Mouse (Mus musculus) liver, adult 2 months (tissue): ENCODE results near the gene Abtb1. TPM values are rescaled to one million over a fixed set of nuclear protein-coding genes. Genes with fewer than 3 reads are reported as not detected.

Experiments used
- DNase-seq: peaks from one replicate; pipeline ENCODE4 v3.0.0-alpha.2; 2011; ENCODE audit warnings: low read depth, low spot score; ENCODE audit errors: extremely low read depth
- H3K27ac ChIP-seq: fragments of 200-500 bp; replicated peaks from 2 replicates; pipeline ENCODE4 v1.5.1; 2012; ENCODE audit warnings: low read depth, mild to moderate bottlenecking, control low read depth, inconsistent platforms, low read length; ENCODE audit not compliant: insufficient read depth
- H3K27me3 ChIP-seq: fragments of 200-500 bp; 2 replicates; pipeline ENCODE4 v1.6.1; 2012; ENCODE audit warnings: mild to moderate bottlenecking, moderate library complexity, low read length, inconsistent platforms; ENCODE audit not compliant: control insufficient read depth, insufficient read depth
- H3K36me3 ChIP-seq: fragments of 200-500 bp; 2 replicates; pipeline ENCODE4 v1.6.1; 2012; ENCODE audit warnings: low read length, inconsistent platforms; ENCODE audit not compliant: control insufficient read depth, insufficient read depth
- H3K4me1 ChIP-seq: fragments of 200-500 bp; 2 replicates; pipeline ENCODE4 v1.6.1; 2011; ENCODE audit warnings: low read length; ENCODE audit not compliant: control insufficient read depth, insufficient read depth
- H3K4me3 ChIP-seq: fragments of 200-500 bp; 2 replicates; pipeline ENCODE4 v1.5.1; 2011; ENCODE audit warnings: low read depth, mild to moderate bottlenecking, control low read depth, low read length, moderate library complexity; ENCODE audit not compliant: insufficient read depth
- H3K79me2 ChIP-seq: fragments of 200-500 bp; 2 replicates; pipeline ENCODE4 v1.6.1; 2012; ENCODE audit warnings: inconsistent platforms, mild to moderate bottlenecking, low read length, moderate library complexity; ENCODE audit not compliant: control insufficient read depth, insufficient read depth
- H3K9ac ChIP-seq: fragments of 200-500 bp; 2 replicates; pipeline ENCODE4 v1.6.1; 2012; ENCODE audit warnings: low read depth, mild to moderate bottlenecking, control low read depth, inconsistent platforms, low read length
- CTCF ChIP-seq: fragments of 200-500 bp; IDR thresholded peaks from 2 replicates; pipeline ENCODE4 v1.5.1; 2011; ENCODE audit warnings: low read depth, low read length, control low read depth
- POLR2A ChIP-seq: fragments of 200-500 bp; IDR thresholded peaks from 2 replicates; pipeline ENCODE4 v1.6.1; 2011; ENCODE audit warnings: low read length, control low read depth; ENCODE audit not compliant: insufficient read depth; ENCODE audit errors: extremely low read depth
- WGBS: fragments of 180-500 bp; shearing (Covaris S2); methylation state at CpG from one replicate; pipeline ENCODE4 v1.1.7; 2018; 5-methylcytosine and 5-hydroxymethylcytosine counted together
- polyA plus RNA-seq: library from polyadenylated mRNA; depleted of rRNA; stranded (reverse); fragments of >200 nt; gene quantifications from 2 replicates; pipeline ENCODE4 v1.2.3, GENCODE M21; 2012
- total RNA-seq: library from RNA; depleted of rRNA; stranded (reverse); fragments of >200 nt; gene quantifications from 2 replicates; pipeline ENCODE4 v1.2.3, GENCODE M21; 2014

The Abtb1 gene
- total and polyA plus RNA-seq, 2 experiments, result 28.2 to 60.0 TPM

GRCm38 (mm10) chr6:88833340-88834140 lies 8.2 kb downstream of the Abtb1 start:
- Histone ChIP-seq H3K4me1 (no peaks in the 10 kb centered on the region), H3K9ac (no peak overlapping the region), H3K36me3 (peaks cover 2% of the 10 kb centered on the region; the same call in 1 of the 2 replicates), H3K27ac (no peak overlapping the region), H3K4me3 (no peak overlapping the region), H3K79me2 (no peaks in the 10 kb centered on the region), H3K27me3 (no peaks in the 10 kb centered on the region)
- no peak for TF ChIP-seq POLR2A
- TF ChIP-seq CTCF, result no peak
- 84% methylated on average over 5 of the region's 5 CpGs for whole genome bisulfite sequencing
- no peak for DNase-seq

- no peak for TF ChIP-seq CTCF
- TF ChIP-seq POLR2A, result no peak
- Histone ChIP-seq H3K9ac (no peak overlapping the region), H3K36me3 (peaks cover 2% of the 10 kb centered on the region; the same call in 1 of the 2 replicates), H3K79me2 (no peaks in the 10 kb centered on the region), H3K4me1 (no peaks in the 10 kb centered on the region), H3K4me3 (no peak overlapping the region), H3K27ac (no peak overlapping the region), H3K27me3 (no peaks in the 10 kb centered on the region)
- WGBS, result 84% methylated on average over 5 of the region's 5 CpGs
- no peak for DNase-seq
Measured at GRCm38 (mm10) chr6:88832663-88833062, 9.1 kb downstream of the Abtb1 start.

DNA sequence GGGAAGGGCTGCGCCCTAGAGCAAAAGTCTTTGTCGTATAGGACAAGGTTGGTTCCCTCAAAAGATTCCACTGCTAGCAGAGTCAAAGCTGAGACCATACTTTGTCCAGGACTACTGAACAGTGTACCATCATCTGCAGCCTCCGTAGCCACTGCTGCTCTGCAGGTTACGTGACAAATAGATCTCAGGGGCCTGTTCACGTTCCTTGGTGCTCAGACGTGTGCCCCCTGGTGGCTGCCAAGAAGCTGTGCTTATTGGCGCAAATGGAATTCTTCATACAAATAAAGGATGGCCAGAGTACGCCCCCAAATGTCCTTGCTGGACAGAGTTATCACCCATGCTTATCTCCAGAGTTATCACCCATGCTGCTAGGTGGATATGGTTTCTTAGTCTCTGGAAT lies 10.3 kb downstream of the Abtb1 start:
- no peaks in the 10 kb centered on the region for H3K27me3 ChIP-seq
- H3K36me3 ChIP-seq, result 0 out of 2 replicates have a peak, but pooled peaks cover 2% of the 10 kb centered on the region
- no peak overlapping the region for H3K9ac ChIP-seq
- no peaks in the 10 kb centered on the region for H3K79me2 ChIP-seq
- WGBS, result 26% methylated on average over 8 of the region's 8 CpGs
- no peaks in the 10 kb centered on the region for H3K4me1 ChIP-seq
- peak; percentile 93 for TF ChIP-seq CTCF
- no peak for TF ChIP-seq POLR2A
- H3K4me3 ChIP-seq, result no peak overlapping the region
- no peak overlapping the region for H3K27ac ChIP-seq
- peak; percentile 74 for DNase-seq

GRCm38 (mm10) chr6:88830112-88830702 lies 11.6 kb downstream of the Abtb1 start:
- DNase-seq, result no peak
- Histone ChIP-seq H3K27ac (no peak overlapping the region), H3K27me3 (no peaks in the 10 kb centered on the region), H3K4me3 (no peak overlapping the region), H3K36me3 (peaks cover 4% of the 10 kb centered on the region; the same call in 1 of the 2 replicates), H3K4me1 (no peaks in the 10 kb centered on the region), H3K9ac (no peak overlapping the region), H3K79me2 (no peaks in the 10 kb centered on the region)
- TF ChIP-seq CTCF (no peak), POLR2A (no peak)
- 64% methylated on average over 6 of the region's 6 CpGs for WGBS

DNA sequence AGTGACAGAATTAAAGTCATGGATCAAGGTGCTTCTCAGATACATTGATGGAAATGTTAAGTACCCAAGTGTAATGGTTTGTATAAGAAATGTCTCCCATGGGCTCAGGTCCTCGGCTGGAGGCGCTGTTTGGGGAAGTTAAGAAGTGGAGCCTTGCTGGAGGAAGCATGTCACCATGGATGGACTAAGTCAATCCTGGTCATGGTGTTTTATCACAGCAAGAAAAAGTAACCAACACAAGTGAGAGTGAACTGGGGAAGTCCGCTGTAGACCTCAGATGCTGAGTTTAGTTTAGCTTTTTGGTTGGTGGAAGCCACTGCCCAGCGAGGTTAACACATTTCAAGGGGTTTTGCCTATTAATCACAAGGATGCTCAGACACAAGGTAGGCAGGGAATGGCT lies 12.2 kb downstream of the Abtb1 start:
- Histone ChIP-seq H3K27me3 (no peaks in the 10 kb centered on the region), H3K4me1 (no peaks in the 10 kb centered on the region), H3K79me2 (no peaks in the 10 kb centered on the region), H3K4me3 (no peak overlapping the region), H3K9ac (no peak overlapping the region), H3K36me3 (peaks cover 4% of the 10 kb centered on the region; the same call in 1 of the 2 replicates), H3K27ac (no peak overlapping the region)
- no peak for TF ChIP-seq POLR2A
- TF ChIP-seq CTCF, result no peak
- DNase-seq, result no peak
- 86% methylated on average over 4 of the region's 4 CpGs for WGBS
